Mouse (Mus musculus) embryonic facial prominence, embryonic 12.5 days (tissue): ENCODE data around the gene Cadm1. TPM values are rescaled to one million over a fixed set of nuclear protein-coding genes. Genes with fewer than 3 reads are reported as not detected.

Experiments used
- ATAC-seq: fragments of 200-750 bp; cut with Nextera tagmentation; 2 replicates; pipeline ENCODE4 v1.8.0; 2017; ENCODE audit not compliant: insufficient number of reproducible peaks, insufficient read depth, low FRiP score, low TSS enrichment
- H3K27ac ChIP-seq: fragments of 300-500 bp; sonication (generic); 2 replicates; pipeline ENCODE4 v1.5.1; 2016; ENCODE audit warnings: mild to moderate bottlenecking
- H3K27me3 ChIP-seq: fragments of 300-500 bp; sonication (generic); 2 replicates; pipeline ENCODE4 v1.6.1; 2016; ENCODE audit warnings: mild to moderate bottlenecking, moderate library complexity
- H3K36me3 ChIP-seq: fragments of 300-500 bp; sonication (generic); 2 replicates; pipeline ENCODE4 v1.6.1; 2016; ENCODE audit warnings: mild to moderate bottlenecking
- H3K4me1 ChIP-seq: fragments of 300-500 bp; sonication (generic); 2 replicates; pipeline ENCODE4 v1.6.1; 2016
- H3K4me2 ChIP-seq: fragments of 300-500 bp; sonication (generic); replicated peaks from 2 replicates; pipeline ENCODE4 v1.6.1; 2016; ENCODE audit warnings: mild to moderate bottlenecking, moderate library complexity
- H3K4me3 ChIP-seq: fragments of 300-500 bp; sonication (generic); 2 replicates; pipeline ENCODE4 v1.5.1; 2016; ENCODE audit warnings: mild to moderate bottlenecking
- H3K9ac ChIP-seq: fragments of 300-500 bp; sonication (generic); 2 replicates; pipeline ENCODE4 v1.6.1; 2016; ENCODE audit warnings: mild to moderate bottlenecking, moderate library complexity
- H3K9me3 ChIP-seq: fragments of 300-500 bp; sonication (generic); 2 replicates; pipeline ENCODE4 v1.6.1; 2016; ENCODE audit warnings: mild to moderate bottlenecking, moderate library complexity
- WGBS: fragments of 180-500 bp; shearing (Covaris S2); methylation state at CpG from one replicate; pipeline ENCODE4 v1.1.7; 2016; 5-methylcytosine and 5-hydroxymethylcytosine counted together
- polyA plus RNA-seq: library from polyadenylated mRNA; unstranded; fragments of >200 nt; fragmentation: Nextera tagmentation; extraction: Ambion mirVana; gene quantifications from 2 replicates; pipeline ENCODE4 v1.2.1, GENCODE M21; 2016

Gene Cadm1
- polyA plus RNA-seq, 1 experiment from 2014 or later = 73.9 TPM

GRCm38 (mm10) chr9:47727611-47728010 lies 197.6 kb downstream of the Cadm1 start:
- H3K4me3 ChIP-seq = no peak overlapping the region
- no peak for ATAC-seq
- no peak overlapping the region for H3K27ac ChIP-seq
- no peaks in the 10 kb centered on the region for H3K36me3 ChIP-seq
- H3K4me2 ChIP-seq = no peak overlapping the region
- peaks cover 27% of the 10 kb centered on the region for H3K4me1 ChIP-seq
- no peaks in the 10 kb centered on the region for H3K9me3 ChIP-seq
- H3K9ac ChIP-seq = no peak overlapping the region
- 41% methylated on average over 3 of the region's 3 CpGs for WGBS
- H3K27me3 ChIP-seq = no peaks in the 10 kb centered on the region

GRCm38 (mm10) chr9:47728852-47729251 lies 198.9 kb downstream of the Cadm1 start:
- Histone ChIP-seq H3K9me3 (no peaks in the 10 kb centered on the region), H3K9ac (no peak overlapping the region), H3K27me3 (no peaks in the 10 kb centered on the region), H3K4me2 (no peak overlapping the region), H3K36me3 (no peaks in the 10 kb centered on the region), H3K4me1 (peaks cover 27% of the 10 kb centered on the region), H3K4me3 (no peak overlapping the region), H3K27ac (no peak overlapping the region)
- ATAC-seq = no peak; the same call in 1 of the 2 replicates
- WGBS = 49% methylated on average over 5 of the region's 5 CpGs

- Histone ChIP-seq H3K9me3 (no peaks in the 10 kb centered on the region), H3K4me1 (peaks cover 27% of the 10 kb centered on the region), H3K36me3 (no peaks in the 10 kb centered on the region), H3K9ac (no peak overlapping the region), H3K27ac (no peak overlapping the region), H3K27me3 (no peaks in the 10 kb centered on the region), H3K4me2 (no peak overlapping the region), H3K4me3 (no peak overlapping the region)
- WGBS = 75% methylated on average over 6 of the region's 6 CpGs
- ATAC-seq = no peak
Measured at GRCm38 (mm10) chr9:47730247-47730646, 200.3 kb downstream of the Cadm1 start.

GRCm38 (mm10) chr9:47733780-47734451 lies 203.9 kb downstream of the Cadm1 start:
- WGBS = 92% methylated on average over 13 of the region's 13 CpGs
- H3K27ac ChIP-seq = no peak overlapping the region
- no peaks in the 10 kb centered on the region for H3K9me3 ChIP-seq
- H3K4me1 ChIP-seq = peaks cover 6% of the 10 kb centered on the region; the same call in 1 of the 2 replicates
- no peaks in the 10 kb centered on the region for H3K36me3 ChIP-seq
- H3K27me3 ChIP-seq = no peaks in the 10 kb centered on the region
- no peak for ATAC-seq
- no peak overlapping the region for H3K4me2 ChIP-seq
- H3K9ac ChIP-seq = no peak overlapping the region
- no peak overlapping the region for H3K4me3 ChIP-seq

- H3K27me3 ChIP-seq = no peaks in the 10 kb centered on the region
- no peaks in the 10 kb centered on the region for H3K9me3 ChIP-seq
- no peak overlapping the region for H3K27ac ChIP-seq
- no peak overlapping the region for H3K9ac ChIP-seq
- 93% methylated on average over 5 of the region's 5 CpGs for WGBS
- H3K4me1 ChIP-seq = peaks cover 7% of the 10 kb centered on the region; the same call in 1 of the 2 replicates
- no peak for ATAC-seq
- no peak overlapping the region for H3K4me2 ChIP-seq
- no peaks in the 10 kb centered on the region for H3K36me3 ChIP-seq
- H3K4me3 ChIP-seq = no peak overlapping the region
Measured at GRCm38 (mm10) chr9:47734905-47735304, 204.9 kb downstream of the Cadm1 start.

- Histone ChIP-seq H3K4me1 (peaks cover 4% of the 10 kb centered on the region; the same call in 1 of the 2 replicates), H3K9me3 (no peaks in the 10 kb centered on the region), H3K9ac (no peak overlapping the region), H3K36me3 (no peaks in the 10 kb centered on the region), H3K4me3 (no peak overlapping the region), H3K4me2 (no peak overlapping the region), H3K27ac (no peak overlapping the region), H3K27me3 (no peaks in the 10 kb centered on the region)
- no peak for ATAC-seq
- 55% methylated on average over 4 of the region's 4 CpGs for WGBS
Measured at GRCm38 (mm10) chr9:47738799-47739198, 208.8 kb downstream of the Cadm1 start.

GRCm38 (mm10) chr9:47739276-47739675 lies 209.3 kb downstream of the Cadm1 start:
- Histone ChIP-seq H3K9ac (no peak overlapping the region), H3K4me1 (peaks cover 4% of the 10 kb centered on the region; the same call in 1 of the 2 replicates), H3K9me3 (no peaks in the 10 kb centered on the region), H3K4me2 (no peak overlapping the region), H3K27ac (no peak overlapping the region), H3K4me3 (no peak overlapping the region), H3K27me3 (no peaks in the 10 kb centered on the region), H3K36me3 (no peaks in the 10 kb centered on the region)
- no peak for ATAC-seq
- WGBS = 16% methylated on average over 7 of the region's 7 CpGs

GRCm38 (mm10) chr9:47741751-47742150 lies 211.8 kb downstream of the Cadm1 start:
- no peaks in the 10 kb centered on the region for H3K27me3 ChIP-seq
- ATAC-seq = no peak
- no peak overlapping the region for H3K4me3 ChIP-seq
- WGBS = 93% methylated on average over 3 of the region's 3 CpGs
- no peak overlapping the region for H3K27ac ChIP-seq
- H3K4me2 ChIP-seq = no peak overlapping the region
- H3K4me1 ChIP-seq = peaks cover 4% of the 10 kb centered on the region; the same call in 1 of the 2 replicates
- no peaks in the 10 kb centered on the region for H3K36me3 ChIP-seq
- H3K9me3 ChIP-seq = no peaks in the 10 kb centered on the region
- no peak overlapping the region for H3K9ac ChIP-seq

- Histone ChIP-seq H3K4me1 (no peaks in the 10 kb centered on the region), H3K9ac (no peak overlapping the region), H3K9me3 (no peaks in the 10 kb centered on the region), H3K4me3 (no peak overlapping the region), H3K27ac (no peak overlapping the region), H3K27me3 (no peaks in the 10 kb centered on the region), H3K4me2 (no peak overlapping the region), H3K36me3 (no peaks in the 10 kb centered on the region)
- 90% methylated on average over 3 of the region's 3 CpGs for WGBS
- ATAC-seq = no peak
Measured at GRCm38 (mm10) chr9:47744916-47745315, 214.9 kb downstream of the Cadm1 start.

GRCm38 (mm10) chr9:47745716-47746115 lies 215.7 kb downstream of the Cadm1 start:
- 81% methylated on average over 7 of the region's 7 CpGs for WGBS
- no peaks in the 10 kb centered on the region for H3K9me3 ChIP-seq
- ATAC-seq = no peak
- H3K27me3 ChIP-seq = no peaks in the 10 kb centered on the region
- H3K9ac ChIP-seq = no peak overlapping the region
- no peak overlapping the region for H3K27ac ChIP-seq
- H3K4me3 ChIP-seq = no peak overlapping the region
- H3K4me1 ChIP-seq = no peaks in the 10 kb centered on the region
- no peak overlapping the region for H3K4me2 ChIP-seq
- H3K36me3 ChIP-seq = no peaks in the 10 kb centered on the region

- Histone ChIP-seq H3K9ac (no peak overlapping the region), H3K9me3 (no peaks in the 10 kb centered on the region), H3K4me2 (no peak overlapping the region), H3K4me3 (no peak overlapping the region), H3K27ac (no peak overlapping the region), H3K4me1 (peaks cover 30% of the 10 kb centered on the region), H3K36me3 (no peaks in the 10 kb centered on the region), H3K27me3 (no peaks in the 10 kb centered on the region)
- no peak for ATAC-seq
- 83% methylated on average over 5 of the region's 5 CpGs for WGBS
Measured at GRCm38 (mm10) chr9:47749160-47749559, 219.2 kb downstream of the Cadm1 start.

- Histone ChIP-seq H3K4me2 (peak overlapping the region; percentile 24), H3K9ac (no peak overlapping the region), H3K9me3 (no peaks in the 10 kb centered on the region), H3K4me1 (peaks cover 46% of the 10 kb centered on the region), H3K27me3 (no peaks in the 10 kb centered on the region), H3K36me3 (no peaks in the 10 kb centered on the region), H3K27ac (no peak overlapping the region), H3K4me3 (no peak overlapping the region)
- WGBS = 23% methylated on average over 5 of the region's 5 CpGs
- no peak for ATAC-seq
Measured at GRCm38 (mm10) chr9:47752516-47752915, 222.5 kb downstream of the Cadm1 start.
